Mouse (Mus musculus) lung, postnatal 0 days (tissue): ENCODE results near the gene Mgat4a. TPM values are rescaled to one million over a fixed set of nuclear protein-coding genes. Genes with fewer than 3 reads are reported as not detected.

Source experiments
- ATAC-seq: fragments of 200-750 bp; cut with Nextera tagmentation; 2 replicates; pipeline ENCODE4 v1.8.0; 2017; ENCODE audit warnings: moderate library complexity
- DNase-seq: peaks from one replicate; pipeline ENCODE4 v3.0.0-alpha.2; 2016; ENCODE audit warnings: low spot score
- H3K27ac ChIP-seq: fragments of 300-500 bp; sonication (generic); 2 replicates; pipeline ENCODE4 v1.5.1; 2014; ENCODE audit warnings: antibody characterized with exemption, mild to moderate bottlenecking, low read length, mixed read lengths
- H3K27me3 ChIP-seq: fragments of 300-500 bp; sonication (generic); replicated peaks from 2 replicates; pipeline ENCODE4 v1.6.1; 2014; ENCODE audit warnings: low read length, mixed read lengths; ENCODE audit not compliant: insufficient read depth
- H3K36me3 ChIP-seq: fragments of 300-500 bp; sonication (generic); 2 replicates; pipeline ENCODE4 v1.6.1; 2014; ENCODE audit warnings: low read length, mixed read lengths; ENCODE audit not compliant: insufficient read depth
- H3K4me1 ChIP-seq: fragments of 300-500 bp; sonication (generic); 2 replicates; pipeline ENCODE4 v1.6.1; 2014; ENCODE audit warnings: antibody characterized with exemption, low read depth, low read length, mixed read lengths; ENCODE audit not compliant: insufficient read depth
- H3K4me2 ChIP-seq: fragments of 300-500 bp; sonication (generic); replicated peaks from 2 replicates; pipeline ENCODE4 v1.6.1; 2014; ENCODE audit warnings: low read depth, mild to moderate bottlenecking, low read length, moderate library complexity, mixed read lengths
- H3K4me3 ChIP-seq: fragments of 300-500 bp; sonication (generic); 2 replicates; pipeline ENCODE4 v1.5.1; 2014; ENCODE audit warnings: low read depth, low read length
- H3K9ac ChIP-seq: fragments of 300-500 bp; sonication (generic); replicated peaks from 2 replicates; pipeline ENCODE4 v1.6.1; 2014; ENCODE audit warnings: low read depth, mild to moderate bottlenecking
- H3K9me3 ChIP-seq: fragments of 300-500 bp; sonication (generic); 2 replicates; pipeline ENCODE4 v1.6.1; 2016; ENCODE audit warnings: low read length, mixed read lengths
- CTCF ChIP-seq: IDR thresholded peaks from 2 replicates; pipeline ENCODE4 v1.5.1; 2016; ENCODE audit warnings: antibody characterized with exemption, mild to moderate bottlenecking
- EP300 ChIP-seq: IDR thresholded peaks from 2 replicates; pipeline ENCODE4 v1.6.1; 2016; ENCODE audit warnings: antibody characterized with exemption, mild to moderate bottlenecking, control low read depth
- WGBS: fragments of 180-500 bp; shearing (Covaris S2); extraction: QIAGEN DNeasy Blood & Tissue Kit; methylation state at CpG from one replicate; pipeline ENCODE4 v1.1.7; 2014; 5-methylcytosine and 5-hydroxymethylcytosine counted together
- polyA plus RNA-seq: library from polyadenylated mRNA; unstranded; fragments of >200 nt; fragmentation: Nextera tagmentation; extraction: Ambion mirVana; gene quantifications from 2 replicates; pipeline ENCODE4 v1.2.1, GENCODE M21; 2015

Mgat4a gene
- polyA plus RNA-seq, 1 experiment from 2014 or later = 5.4 TPM

- no peak overlapping the region for H3K4me2 ChIP-seq
- no peaks in the 10 kb centered on the region for H3K9me3 ChIP-seq
- no peak overlapping the region for H3K9ac ChIP-seq
- no peak overlapping the region for H3K27ac ChIP-seq
- no peaks in the 10 kb centered on the region for H3K27me3 ChIP-seq
- no peak for TF ChIP-seq EP300
- no peak for TF ChIP-seq CTCF
- H3K36me3 ChIP-seq = no peaks in the 10 kb centered on the region
- no peak for DNase-seq
- no peak overlapping the region for H3K4me3 ChIP-seq
- no peaks in the 10 kb centered on the region for H3K4me1 ChIP-seq
- no peak for ATAC-seq
- 49% methylated on average over 10 of the region's 10 CpGs for WGBS
Observed at GRCm38 (mm10) chr1:37572528-37573272, 31.9 kb upstream of the Mgat4a start.

- Histone ChIP-seq H3K27me3 (no peaks in the 10 kb centered on the region), H3K9ac (no peak overlapping the region), H3K4me2 (no peak overlapping the region), H3K4me1 (no peaks in the 10 kb centered on the region), H3K9me3 (no peaks in the 10 kb centered on the region), H3K27ac (no peak overlapping the region), H3K36me3 (no peaks in the 10 kb centered on the region), H3K4me3 (no peak overlapping the region)
- 69% methylated on average over 1 of the region's 1 CpGs for WGBS
- TF ChIP-seq CTCF (no peak), EP300 (no peak)
- DNase-seq (no peak), ATAC-seq (0 out of 2 replicates have a peak, but pooled peaks have one; percentile 35)
Observed at GRCm38 (mm10) chr1:37568379-37568778, 27.6 kb upstream of the Mgat4a start.

GRCm38 (mm10) chr1:37566754-37567153, 25.9 kb upstream of the Mgat4a start:
- Histone ChIP-seq H3K4me2 (no peak overlapping the region), H3K4me1 (no peaks in the 10 kb centered on the region), H3K9me3 (no peaks in the 10 kb centered on the region), H3K27ac (no peak overlapping the region), H3K27me3 (no peaks in the 10 kb centered on the region), H3K36me3 (no peaks in the 10 kb centered on the region), H3K4me3 (no peak overlapping the region), H3K9ac (no peak overlapping the region)
- WGBS = 53% methylated on average over 4 of the region's 4 CpGs
- ATAC-seq = no peak
- TF ChIP-seq CTCF = no peak
- no peak for TF ChIP-seq EP300
- DNase-seq = no peak

- TF ChIP-seq CTCF = no peak
- Histone ChIP-seq H3K27me3 (no peaks in the 10 kb centered on the region), H3K9me3 (no peaks in the 10 kb centered on the region), H3K4me2 (no peak overlapping the region), H3K9ac (no peak overlapping the region), H3K4me1 (no peaks in the 10 kb centered on the region), H3K4me3 (no peak overlapping the region), H3K27ac (no peak overlapping the region), H3K36me3 (no peaks in the 10 kb centered on the region)
- 68% methylated on average over 2 of the region's 2 CpGs for WGBS
- DNase-seq (no peak), ATAC-seq (no peak)
Observed at GRCm38 (mm10) chr1:37566344-37566743, 25.5 kb upstream of the Mgat4a start.

- WGBS = 37% methylated on average over 6 of the region's 6 CpGs
- no peaks in the 10 kb centered on the region for H3K9me3 ChIP-seq
- ATAC-seq = no peak
- no peak overlapping the region for H3K4me3 ChIP-seq
- no peaks in the 10 kb centered on the region for H3K36me3 ChIP-seq
- H3K4me1 ChIP-seq = no peaks in the 10 kb centered on the region
- DNase-seq = no peak
- no peak overlapping the region for H3K9ac ChIP-seq
- no peak overlapping the region for H3K4me2 ChIP-seq
- no peaks in the 10 kb centered on the region for H3K27me3 ChIP-seq
- TF ChIP-seq CTCF = no peak
- TF ChIP-seq EP300 = no peak
- no peak overlapping the region for H3K27ac ChIP-seq
Observed at GRCm38 (mm10) chr1:37565396-37565795, 24.6 kb upstream of the Mgat4a start.

GRCm38 (mm10) chr1:37561955-37562354, 21.1 kb upstream of the Mgat4a start:
- H3K4me1 ChIP-seq = no peaks in the 10 kb centered on the region
- no peak for DNase-seq

More at GRCm38 (mm10) chr1:37561955-37562354, 21.1 kb upstream of the Mgat4a start:
- WGBS = 78% methylated on average over 3 of the region's 3 CpGs
- no peak overlapping the region for H3K27ac ChIP-seq
- no peak overlapping the region for H3K9ac ChIP-seq
- no peak for ATAC-seq
- no peak overlapping the region for H3K4me3 ChIP-seq
- TF ChIP-seq EP300 (no peak), CTCF (no peak)
- H3K27me3 ChIP-seq = no peaks in the 10 kb centered on the region
- H3K4me2 ChIP-seq = no peak overlapping the region
- H3K9me3 ChIP-seq = no peaks in the 10 kb centered on the region
- no peaks in the 10 kb centered on the region for H3K36me3 ChIP-seq
